Mouse (Mus musculus) megakaryocyte, embryonic 14.5 days (primary cell): ENCODE results near the gene Fgf10. TPM values are rescaled to one million over a fixed set of nuclear protein-coding genes. Genes with fewer than 3 reads are reported as not detected.

Experiments used
- H3K27me3 ChIP-seq: replicated peaks from 2 replicates; pipeline ENCODE3; 2012; ENCODE audit warnings: inconsistent platforms
- H3K36me3 ChIP-seq: replicated peaks from 2 replicates; pipeline ENCODE3; 2012; ENCODE audit warnings: low read length, inconsistent platforms, mixed read lengths
- H3K4me1 ChIP-seq: 2 replicates; pipeline ENCODE4 v1.6.1; 2012; ENCODE audit warnings: inconsistent platforms
- H3K4me3 ChIP-seq: replicated peaks from 2 replicates; pipeline ENCODE3; 2012; ENCODE audit warnings: moderate library complexity, mild to moderate bottlenecking, inconsistent platforms
- H3K9me3 ChIP-seq: 2 replicates; pipeline ENCODE4 v1.6.1; 2012; ENCODE audit warnings: inconsistent platforms
- FLI1 ChIP-seq: IDR thresholded peaks from 2 replicates; pipeline ENCODE4 v1.6.1; 2012; ENCODE audit warnings: low read length, inconsistent platforms, mixed read lengths
- GATA1 ChIP-seq: IDR thresholded peaks from 3 replicates; pipeline ENCODE4 v1.6.1; 2012; ENCODE audit warnings: mixed read lengths, low read length, inconsistent platforms, borderline replicate concordance
- polyA plus RNA-seq: library from polyadenylated mRNA; stranded (reverse); fragments of >175 nt; gene quantifications from 2 replicates; pipeline ENCODE4 v1.2.3, GENCODE M21; 2012; ENCODE audit warnings: low replicate concordance; ENCODE audit not compliant: insufficient read depth

Gene Fgf10
- polyA plus RNA-seq, 1 experiment = not detected

DNA sequence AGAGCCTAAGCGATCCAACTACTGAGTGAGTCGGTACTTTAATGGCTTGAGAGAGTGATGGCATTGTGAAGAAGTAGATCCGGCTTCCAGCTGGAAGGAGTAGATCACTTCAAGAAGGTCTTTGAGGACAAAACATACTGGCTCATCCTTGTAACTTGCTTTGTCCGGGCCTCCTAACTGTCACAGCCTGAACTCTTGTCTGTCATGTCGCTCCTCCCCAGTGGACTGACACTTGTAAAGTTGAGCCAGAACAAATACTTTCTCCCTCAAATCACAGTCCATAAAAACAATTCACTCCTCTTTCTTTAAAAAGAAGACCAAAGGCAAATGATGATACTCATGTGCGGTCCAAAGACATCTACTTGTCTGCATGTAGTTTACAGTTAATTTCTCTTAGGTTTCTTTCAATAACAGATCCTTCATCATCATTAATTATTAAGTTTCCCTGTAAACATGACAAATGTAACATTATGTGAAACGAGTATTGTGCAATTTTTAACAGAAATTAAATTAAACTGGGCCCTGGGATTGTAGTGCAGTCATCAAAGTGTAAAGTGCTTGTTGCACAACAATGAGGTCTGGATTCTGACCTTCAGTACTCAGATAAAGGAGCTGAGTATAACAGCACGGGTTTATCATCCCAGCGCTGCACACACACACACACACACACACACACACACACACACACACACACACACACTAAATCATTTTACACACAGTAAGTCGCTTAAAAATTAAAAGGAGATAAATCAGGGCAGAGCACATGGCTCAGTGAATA lies 159.2 kb downstream of the Fgf10 start:
- TF ChIP-seq FLI1 (no peak), GATA1 (no peak)
- no peaks in the 10 kb centered on the region for H3K4me1 ChIP-seq
- H3K27me3 ChIP-seq = no peaks in the 10 kb centered on the region
- no peaks in the 10 kb centered on the region for H3K36me3 ChIP-seq
- H3K4me3 ChIP-seq = no peak overlapping the region
- H3K9me3 ChIP-seq = 0 out of 2 replicates have a peak, but pooled peaks cover 5% of the 10 kb centered on the region

GRCm38 (mm10) chr13:118834021-118834420 lies 164.4 kb downstream of the Fgf10 start:
- H3K4me1 ChIP-seq = no peaks in the 10 kb centered on the region
- H3K36me3 ChIP-seq = no peaks in the 10 kb centered on the region
- H3K9me3 ChIP-seq = 0 out of 2 replicates have a peak, but pooled peaks cover 2% of the 10 kb centered on the region
- H3K27me3 ChIP-seq = no peaks in the 10 kb centered on the region
- no peak overlapping the region for H3K4me3 ChIP-seq
- TF ChIP-seq FLI1 (no peak), GATA1 (no peak)

DNA sequence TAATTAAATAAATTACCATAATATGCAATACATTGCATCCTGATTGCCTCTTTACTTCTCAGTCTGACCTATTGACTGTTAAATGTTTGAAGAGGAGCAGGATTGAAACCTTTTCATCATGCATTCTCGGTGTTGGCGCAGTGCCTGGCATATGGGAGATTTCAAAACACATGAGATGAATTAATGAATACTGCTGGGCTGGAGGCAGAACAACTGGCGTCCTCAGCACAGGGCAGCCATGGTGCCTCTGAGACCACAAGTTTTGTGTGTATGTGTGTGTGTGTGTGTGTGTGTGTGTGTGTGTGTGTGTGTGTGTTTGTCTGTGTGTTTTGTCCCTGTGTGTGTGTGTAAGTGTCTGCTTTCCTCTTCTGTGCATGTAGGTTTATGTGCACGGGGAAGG lies 165.5 kb downstream of the Fgf10 start:
- Histone ChIP-seq H3K4me1 (no peaks in the 10 kb centered on the region), H3K9me3 (0 out of 2 replicates have a peak, but pooled peaks cover 1% of the 10 kb centered on the region), H3K4me3 (no peak overlapping the region), H3K27me3 (no peaks in the 10 kb centered on the region), H3K36me3 (no peaks in the 10 kb centered on the region)
- TF ChIP-seq GATA1 (no peak), FLI1 (no peak)
